Mouse (Mus musculus): ENCODE results near the gene Fars2.

DNA sequence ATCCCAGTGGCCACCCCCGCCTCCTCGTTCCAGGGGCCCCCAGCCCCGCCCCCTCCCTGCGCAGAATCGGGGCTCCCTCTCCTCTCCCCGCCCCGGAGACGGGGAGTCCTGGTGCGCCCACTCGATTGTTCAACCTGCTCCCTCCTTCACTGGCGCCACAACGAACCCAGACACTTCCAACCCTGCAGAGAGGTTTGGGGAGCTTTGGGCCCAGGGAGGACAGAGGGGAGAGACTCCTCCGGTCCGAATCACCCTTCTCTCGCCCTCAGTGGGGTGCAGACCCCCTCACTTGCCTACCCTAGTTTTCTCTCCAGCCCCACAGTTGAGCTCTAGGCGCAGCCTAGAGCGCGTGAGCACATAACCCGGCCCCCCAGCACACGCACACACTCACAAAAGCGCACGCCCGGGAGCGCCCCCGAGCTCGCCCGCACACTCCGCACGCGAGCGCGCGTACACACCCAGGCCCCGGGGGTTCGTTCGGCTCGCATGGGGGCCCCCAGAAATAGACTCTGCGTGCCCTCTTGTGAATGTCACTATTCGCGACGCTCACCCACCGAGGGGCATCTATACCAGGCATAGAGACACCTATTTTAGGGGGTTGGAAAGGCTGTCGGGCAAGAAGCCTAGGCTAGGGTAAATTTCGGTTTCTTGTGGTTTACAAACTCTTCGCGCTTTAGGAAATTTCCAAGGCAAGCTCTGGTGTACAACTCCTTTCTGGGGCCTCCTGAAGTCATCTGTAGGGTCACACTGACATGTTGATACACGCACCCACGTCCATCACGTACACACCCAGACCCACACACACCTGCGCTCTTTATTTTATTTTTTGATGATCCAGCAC lies 617.7 kb downstream of the Fars2 start, which contains the start of gene Nrn1:
- TF ChIP-seq POLR2A (IDR thresholded peaks at IDR 0.05; ENCODE audit: borderline replicate concordance, extremely low read depth, low read depth, low read length) (no peak), CTCF (IDR thresholded peaks at IDR 0.05; ENCODE audit: insufficient read depth, low read length) (no peak)
